Mouse (Mus musculus) ovary, postnatal 36 days (tissue): Measurements from ENCODE around the gene Ifnlr1.
A peak's percentile ranks its signal among the peaks of the same experiment; 100 is the strongest.
"Not testable (repeated sequence)": the region's sequence is repeated elsewhere in the genome, so short reads cannot be mapped to it uniquely, and the experiment has no call there.

Source experiments
- DNase-seq: peaks from one replicate; pipeline ENCODE4 v3.0.0; 2022; ENCODE audit warnings: low spot score, mixed read lengths

The Ifnlr1 gene

DNA sequence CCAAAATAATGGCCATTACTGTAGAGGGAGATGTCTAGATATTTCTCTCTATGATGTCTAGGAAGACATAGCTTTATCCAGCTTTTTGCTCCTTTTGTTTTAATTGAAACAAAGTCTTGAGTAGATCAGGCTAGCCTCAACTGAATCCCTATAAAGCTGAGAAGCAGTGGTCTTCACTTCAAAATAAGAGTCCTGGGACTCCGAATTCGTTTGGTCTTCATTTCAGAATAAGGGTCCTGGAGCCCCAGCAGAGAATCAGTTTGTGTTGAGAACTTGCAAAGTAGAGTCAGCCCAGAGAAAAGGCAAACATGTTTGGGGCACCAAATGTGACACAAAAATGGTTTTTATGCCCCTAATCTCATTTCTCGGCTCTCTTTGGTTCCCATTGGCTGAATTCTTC lies 1.4 kb upstream of the Ifnlr1 start:
- DNase-seq: no peak

- DNase-seq: no peak
These were observed 474 bp downstream of the Ifnlr1 start for GRCm38 (mm10) chr4:135686568-135686953.

- DNase-seq: no peak
These were observed 3.7 kb downstream of the Ifnlr1 start for GRCm38 (mm10) chr4:135689797-135690196.

- DNase-seq: no peak
These were observed 4.2 kb downstream of the Ifnlr1 start for GRCm38 (mm10) chr4:135690241-135690640.

GRCm38 (mm10) chr4:135692916-135693315 lies 6.8 kb downstream of the Ifnlr1 start:
- DNase-seq: no peak

DNA sequence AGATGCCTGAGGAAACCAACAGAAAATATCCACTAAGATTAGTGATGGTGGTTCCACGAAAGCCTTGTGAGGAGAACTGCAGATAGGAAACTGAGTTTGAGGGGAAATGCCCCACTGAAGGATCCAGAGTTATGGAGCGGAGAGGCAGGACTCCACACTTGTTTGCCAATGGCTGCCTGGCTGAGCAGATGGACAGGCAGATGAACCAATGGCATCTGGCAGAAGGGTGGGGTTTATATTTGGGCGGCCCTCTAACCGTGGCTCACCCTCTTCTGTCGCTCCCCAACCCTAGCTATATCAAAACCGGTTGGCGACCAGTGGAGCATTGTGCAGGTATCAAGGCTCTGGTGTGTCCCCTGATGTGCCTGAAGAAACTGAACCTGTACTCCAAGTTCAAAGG lies 12.4 kb downstream of the Ifnlr1 start:
- no peak for DNase-seq

DNA sequence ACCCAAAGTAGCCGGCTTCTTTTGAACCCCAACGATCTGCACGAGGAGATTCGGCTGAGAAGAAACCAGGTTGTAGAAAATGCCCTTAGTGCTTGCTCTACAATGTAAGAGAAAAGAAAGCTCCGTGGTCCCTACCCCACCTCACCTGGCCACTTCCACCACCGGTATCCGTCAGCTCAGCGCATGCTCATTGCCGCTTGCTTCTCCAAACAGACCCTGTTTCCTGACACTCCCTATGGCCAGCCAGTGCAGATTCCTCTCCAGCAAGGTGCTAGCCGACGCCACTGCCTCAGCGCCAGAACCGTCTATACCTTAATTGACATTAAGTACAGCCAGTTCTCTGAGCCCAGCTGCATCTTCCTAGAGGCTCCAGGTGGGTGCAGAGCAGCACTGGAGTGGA lies 17.4 kb downstream of the Ifnlr1 start:
- DNase-seq: no peak

DNA sequence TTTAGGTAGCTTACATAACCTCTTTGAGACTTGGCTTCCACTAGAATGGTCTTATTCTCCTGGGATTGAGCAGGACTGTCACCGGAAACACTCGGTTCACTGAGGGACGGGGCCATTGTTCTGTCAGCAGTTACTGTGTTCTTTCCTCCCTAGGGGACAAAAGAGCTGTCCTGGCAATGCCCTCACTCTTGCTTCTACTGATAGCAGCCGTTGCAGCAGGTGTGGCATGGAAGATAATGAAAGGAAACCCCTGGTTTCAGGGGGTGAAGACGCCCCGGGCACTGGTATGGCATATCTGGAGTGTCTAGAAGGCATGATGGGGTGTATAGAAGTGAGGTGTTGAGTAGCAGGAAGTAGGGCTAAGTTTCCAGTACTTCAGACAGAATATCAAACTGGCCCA lies 17.9 kb downstream of the Ifnlr1 start:
- no peak for DNase-seq

- no peak for DNase-seq
These were observed 20.0 kb downstream of the Ifnlr1 start for GRCm38 (mm10) chr4:135706045-135706444.

DNA sequence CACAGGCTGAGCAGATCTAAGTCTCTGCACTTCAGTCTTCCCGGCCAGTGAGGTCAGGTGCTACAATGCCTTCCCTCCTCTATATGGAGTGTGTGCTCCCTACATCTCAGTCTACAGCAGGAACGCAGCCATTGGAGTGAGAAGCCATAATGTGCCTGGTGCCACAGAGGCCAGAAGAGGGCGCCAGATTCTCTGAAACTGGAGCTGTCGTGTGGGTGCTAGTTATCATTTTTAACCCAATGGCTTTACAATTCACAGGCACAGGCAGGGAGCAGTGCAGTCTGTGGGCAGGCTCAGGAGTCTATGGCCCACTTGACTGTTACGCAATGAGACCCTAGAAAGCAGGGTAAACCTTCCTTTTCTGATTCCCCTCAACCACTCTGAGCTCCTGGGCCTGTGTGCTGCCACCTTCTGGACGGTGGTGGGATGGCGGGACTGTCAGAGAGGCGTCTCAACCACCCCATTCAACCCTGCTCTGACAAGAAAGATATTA lies 23.0 kb downstream of the Ifnlr1 start:
- peak; percentile 77 for DNase-seq

- DNase-seq: no peak
These were observed 23.5 kb downstream of the Ifnlr1 start for GRCm38 (mm10) chr4:135709621-135710020.

DNA sequence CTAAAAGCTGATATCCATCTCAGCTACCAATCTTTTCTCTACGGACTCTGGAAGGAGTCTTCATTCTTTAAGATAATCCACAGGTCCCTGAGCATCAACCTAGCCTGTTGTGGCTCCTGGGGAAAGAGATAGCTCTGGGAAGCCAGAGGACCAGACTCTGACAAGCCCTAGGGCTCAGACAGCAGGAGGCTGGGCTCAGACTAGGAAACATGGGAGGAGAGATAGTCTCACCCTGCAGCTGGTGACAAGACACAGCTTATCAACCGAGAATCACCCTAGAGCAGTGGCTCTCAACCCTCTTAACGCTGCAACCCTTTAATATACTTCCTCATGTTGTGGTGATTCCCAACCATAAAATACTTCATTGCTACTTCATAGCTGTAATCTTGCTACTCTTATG lies 24.3 kb downstream of the Ifnlr1 start:
- no peak for DNase-seq

DNA sequence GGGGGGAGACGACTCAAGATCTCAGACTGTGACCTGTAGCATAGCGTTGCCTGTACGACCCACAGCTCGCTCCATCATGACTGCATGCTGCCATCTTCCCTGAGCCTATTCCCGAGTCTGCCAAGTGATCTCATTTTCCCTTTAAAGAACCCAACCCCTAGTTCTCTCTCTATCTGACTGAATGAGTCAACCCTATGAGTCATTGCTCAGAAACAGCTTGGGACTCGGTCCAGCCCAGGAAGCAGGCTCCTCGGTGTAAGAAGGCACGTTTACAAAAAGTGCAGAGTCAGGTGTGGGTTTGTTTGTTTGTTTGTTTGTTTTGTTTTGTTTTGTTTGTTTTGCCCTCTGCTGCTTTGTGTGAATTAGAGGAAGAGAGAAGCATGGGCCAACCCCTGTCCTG lies 28.7 kb downstream of the Ifnlr1 start:
- DNase-seq: no peak

- not testable (repeated sequence) for DNase-seq
These were observed 30.4 kb downstream of the Ifnlr1 start for GRCm38 (mm10) chr4:135716438-135716837.

DNA sequence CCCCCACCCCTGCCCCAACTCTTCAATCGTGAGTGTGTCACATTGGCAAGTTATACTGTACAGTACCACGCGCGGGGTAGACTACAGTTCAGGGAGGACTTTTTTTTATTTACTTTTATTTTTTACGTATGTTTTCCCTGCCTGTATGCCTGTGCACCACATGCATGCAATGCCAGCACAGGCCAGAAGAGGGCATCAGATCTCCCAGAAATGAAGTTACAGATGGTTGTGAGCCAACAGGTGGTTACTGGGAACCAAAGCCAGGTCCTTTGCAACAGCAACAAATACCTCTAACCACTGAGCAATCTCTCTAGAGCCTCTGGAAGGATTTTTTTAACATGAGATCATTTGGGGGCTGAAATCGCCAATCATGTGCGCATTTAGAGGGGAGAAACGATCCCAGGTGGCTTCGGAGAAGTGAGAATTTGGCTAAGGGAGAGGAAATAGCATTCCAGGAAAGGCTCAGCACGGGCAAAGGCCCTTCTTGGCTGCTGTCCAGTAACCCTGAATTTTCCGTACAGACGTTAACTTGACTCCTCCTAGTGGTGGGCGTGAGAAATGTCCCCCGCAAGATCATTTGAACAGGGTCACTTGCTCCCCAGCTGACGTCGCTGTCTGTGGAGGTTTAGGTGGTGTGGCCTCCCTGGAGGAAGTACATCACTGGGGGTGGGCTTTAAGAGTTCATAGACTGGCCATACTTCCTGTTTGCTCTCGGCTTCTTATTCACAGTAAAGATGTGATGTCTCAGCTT lies 36.6 kb downstream of the Ifnlr1 start:
- no peak for DNase-seq

DNA sequence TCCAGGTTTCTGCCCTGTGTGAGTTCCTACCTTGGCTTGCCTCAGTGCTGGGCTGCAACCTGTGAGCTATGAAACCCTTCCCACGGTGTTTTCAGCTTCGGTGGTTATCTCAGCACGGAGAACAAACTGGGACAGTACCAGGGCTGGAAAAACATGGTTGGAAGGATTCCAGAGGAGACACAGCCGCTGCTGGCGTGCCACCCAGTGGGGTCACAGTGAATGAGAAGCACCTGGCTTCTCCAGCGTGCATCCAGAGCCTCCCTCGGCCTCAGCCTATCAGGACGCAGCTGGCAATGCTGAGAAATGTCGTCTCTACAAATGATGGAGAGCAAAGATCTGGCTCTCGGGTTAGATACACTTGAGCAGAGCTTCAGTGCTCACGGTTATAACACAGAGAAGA lies 40.3 kb downstream of the Ifnlr1 start:
- DNase-seq: no peak

- DNase-seq: peak; percentile 67
These were observed 41.7 kb downstream of the Ifnlr1 start, which contains the start of gene Il22ra1 for GRCm38 (mm10) chr4:135727817-135728216. Il22ra1 (plus strand) TSS chr4:135728172.

DNA sequence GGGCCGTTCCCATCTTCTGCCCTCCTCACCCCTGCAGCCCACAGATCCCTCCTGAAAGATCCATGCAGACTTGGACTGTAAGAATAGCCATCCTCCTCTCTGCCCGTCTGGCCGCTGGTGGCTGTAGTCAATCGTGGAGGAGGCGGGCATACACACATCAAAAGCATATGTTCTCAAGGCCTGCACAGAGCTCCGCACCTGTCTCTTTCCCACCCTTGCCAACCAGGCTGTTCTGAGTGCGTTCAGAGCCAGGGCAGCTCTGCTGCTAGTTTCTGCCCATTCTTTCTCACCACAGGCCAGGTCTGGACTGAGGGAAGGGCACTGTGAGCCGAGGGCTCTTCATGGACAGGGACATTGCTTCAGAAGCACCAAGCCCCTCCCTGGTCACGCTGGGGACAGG lies 44.1 kb downstream of the Ifnlr1 start:
- no peak for DNase-seq

DNA sequence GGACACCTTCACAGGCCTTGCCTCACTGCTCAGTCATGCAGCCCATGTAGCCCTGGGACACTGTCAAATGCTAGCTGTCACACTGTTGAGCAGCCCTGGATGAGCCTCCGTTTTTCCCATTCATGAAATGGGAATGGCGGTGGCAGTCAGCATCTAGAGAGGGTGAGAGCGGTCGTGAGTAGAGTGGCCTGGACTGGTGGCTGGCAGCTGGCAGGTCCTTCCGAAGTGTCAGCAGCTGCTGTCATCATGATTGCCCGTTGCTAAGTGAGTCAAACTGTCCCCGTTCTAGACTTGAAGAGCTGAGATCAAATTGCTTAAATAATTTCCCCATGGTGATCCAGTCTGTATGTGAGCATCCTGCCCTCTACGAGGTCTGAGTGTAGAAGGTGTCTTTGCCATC lies 44.9 kb downstream of the Ifnlr1 start:
- DNase-seq: no peak

- no peak for DNase-seq
These were observed 47.8 kb downstream of the Ifnlr1 start for GRCm38 (mm10) chr4:135733901-135734300.

DNA sequence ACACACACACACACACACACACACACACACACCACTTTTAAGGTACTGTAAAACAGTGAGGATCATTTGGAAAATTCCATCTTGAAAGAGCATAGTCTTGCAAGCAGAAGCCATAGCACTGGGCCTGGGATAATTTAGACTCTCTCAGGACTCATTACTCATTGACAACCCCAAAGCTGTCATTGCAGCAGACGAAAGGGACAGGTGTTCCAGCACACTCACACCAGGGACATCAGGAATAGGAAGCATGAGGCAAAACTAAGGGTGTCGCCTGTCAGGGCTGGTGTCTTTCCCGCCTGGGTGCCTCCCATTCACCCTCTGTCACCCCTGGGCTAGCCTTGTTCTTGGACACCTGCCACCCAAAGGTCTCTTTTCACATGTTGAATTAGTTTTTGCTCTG lies 50.8 kb downstream of the Ifnlr1 start:
- DNase-seq: no peak

DNA sequence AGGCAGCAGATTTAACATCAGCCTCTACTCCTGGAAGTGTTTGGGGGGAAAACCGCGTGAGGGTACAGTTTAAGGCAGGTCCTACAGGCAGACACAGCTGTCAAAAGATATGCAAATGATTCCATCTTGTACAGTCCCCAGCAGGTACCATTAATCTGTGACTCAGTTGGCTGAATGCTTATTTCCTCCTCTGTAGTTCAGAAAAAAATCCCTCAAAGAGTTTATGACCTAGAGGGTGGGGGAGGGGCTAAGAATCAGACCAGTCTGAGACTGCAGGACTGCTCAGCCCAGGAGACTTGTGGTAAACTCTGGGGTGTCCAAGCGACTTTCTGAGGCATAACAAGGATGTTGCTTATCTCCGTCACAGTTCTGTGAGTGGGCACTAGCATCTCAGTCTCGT lies 52.1 kb downstream of the Ifnlr1 start:
- DNase-seq: no peak

DNA sequence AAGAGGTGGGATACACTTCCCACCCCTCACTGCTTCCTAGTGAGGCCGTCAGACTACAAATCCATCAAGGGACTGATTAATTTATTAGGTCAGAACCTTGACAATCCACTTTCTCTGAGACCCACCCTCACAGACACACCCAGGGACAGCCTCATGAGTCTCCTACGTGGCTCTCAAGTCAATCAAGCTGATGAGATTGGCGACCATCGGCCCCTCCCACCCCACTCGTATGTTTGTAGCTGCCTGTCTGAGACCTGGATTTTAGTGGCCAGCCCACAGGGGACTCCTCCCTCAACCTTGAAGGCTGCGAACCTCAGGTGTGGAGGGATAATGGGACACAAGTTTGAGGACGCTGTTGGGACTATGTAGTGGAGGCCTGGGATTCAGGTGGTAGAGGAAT lies 53.1 kb downstream of the Ifnlr1 start:
- DNase-seq: no peak

GRCm38 (mm10) chr4:135739672-135740071 lies 53.6 kb downstream of the Ifnlr1 start:
- no peak for DNase-seq
